Mouse (Mus musculus): ENCODE results near the gene Gm14434. TPM values are rescaled to one million over a fixed set of nuclear protein-coding genes. Genes with fewer than 3 reads are reported as not detected.
"Not testable (repeated sequence)": the region's sequence is repeated elsewhere in the genome, so short reads cannot be mapped to it uniquely, and the experiment has no call there.

Gene Gm14434
- 0.65 and 4.7 TPM in 2 replicates for polyA plus RNA-seq (2015; fragmentation: Nextera tagmentation; extraction: Ambion mirVana)

GRCm38 (mm10) chr2:176486683-176487082, at the start of gene Gm14434:
Gm14434 (minus strand) TSS chr2:176486783.
- not testable (repeated sequence) for H3K4me3 ChIP-seq (replicated peaks); ATAC-seq (ENCODE audit: low read depth); H3K36me3 ChIP-seq; H3K9me3 ChIP-seq (replicated peaks); H3K4me1 ChIP-seq (replicated peaks); H3K27ac ChIP-seq; H3K27me3 ChIP-seq; H3K4me2 ChIP-seq; H3K9ac ChIP-seq; DNase-seq
- WGBS (ENCODE audit: insufficient replicate concordance), result no CpG with 5 or more reads among the region's 4 CpGs

- not testable (repeated sequence) for H3K4me1 ChIP-seq (replicated peaks); H3K4me3 ChIP-seq (replicated peaks); H3K27me3 ChIP-seq; DNase-seq; ATAC-seq (ENCODE audit: low read depth); H3K36me3 ChIP-seq; H3K9ac ChIP-seq; H3K4me2 ChIP-seq; H3K9me3 ChIP-seq (replicated peaks); H3K27ac ChIP-seq
- no CpG with 5 or more reads among the region's 9 CpGs for WGBS (ENCODE audit: insufficient replicate concordance)
Measured at GRCm38 (mm10) chr2:176520756-176521155, 34.2 kb upstream of the Gm14434 start, which contains the start of gene Zfp967. Zfp967 (plus strand) TSS chr2:176521056.

- ATAC-seq (ENCODE audit: low read depth), result not testable (repeated sequence)
- WGBS (ENCODE audit: insufficient replicate concordance), result no CpG with 5 or more reads among the region's 6 CpGs
Measured at GRCm38 (mm10) chr2:176423294-176423693, 63.3 kb downstream of the Gm14434 start, which contains the start of gene Gm14435. Gm14435 (plus strand) TSS chr2:176423594.

More at GRCm38 (mm10) chr2:176423294-176423693, 63.3 kb downstream of the Gm14434 start, which contains the start of gene Gm14435:
- not testable (repeated sequence) for H3K27ac ChIP-seq; H3K9ac ChIP-seq; H3K36me3 ChIP-seq; H3K27me3 ChIP-seq; DNase-seq; H3K4me2 ChIP-seq; H3K9me3 ChIP-seq (replicated peaks); H3K4me3 ChIP-seq (replicated peaks); H3K4me1 ChIP-seq (replicated peaks)

Other genes with a start within 250 kb of the Gm14434 start
- gene Gm11009, start 167.3 kb downstream of the Gm14434 start, polyA plus RNA-seq (2015; fragmentation: Nextera tagmentation; extraction: Ambion mirVana), result not detected in 2 replicates
- 3.9 and 5.3 TPM in 2 replicates for gene Gm14435, start 63.2 kb downstream of the Gm14434 start, polyA plus RNA-seq (2015; fragmentation: Nextera tagmentation; extraction: Ambion mirVana)
- gene Zfp967, start 34.3 kb upstream of the Gm14434 start, polyA plus RNA-seq (2015; fragmentation: Nextera tagmentation; extraction: Ambion mirVana), result not detected in 2 replicates
- gene Gm14308, start 149.6 kb upstream of the Gm14434 start, polyA plus RNA-seq (2015; fragmentation: Nextera tagmentation; extraction: Ambion mirVana), result 4.3 and 4.4 TPM in 2 replicates
- gene Zfp973, start 183.7 kb upstream of the Gm14434 start, polyA plus RNA-seq (2015; fragmentation: Nextera tagmentation; extraction: Ambion mirVana), result 2.7 and 3.0 TPM in 2 replicates
- gene Gm14305, start 221.5 kb upstream of the Gm14434 start, polyA plus RNA-seq (2015; fragmentation: Nextera tagmentation; extraction: Ambion mirVana), result 6.0 and 7.0 TPM in 2 replicates